Mouse (Mus musculus) midbrain, postnatal 0 days (tissue): Measurements from ENCODE around the gene Supt3. TPM values are rescaled to one million over a fixed set of nuclear protein-coding genes. Genes with fewer than 3 reads are reported as not detected.

Experiments
- ATAC-seq: fragments of 200-750 bp; cut with Nextera tagmentation; 2 replicates; pipeline ENCODE4 v1.8.0; 2017; ENCODE audit warnings: moderate number of reproducible peaks, mild to moderate bottlenecking, moderate TSS enrichment, moderate library complexity; ENCODE audit not compliant: low FRiP score
- DNase-seq: peaks from one replicate; pipeline ENCODE4 v3.0.0-alpha.2; 2015; ENCODE audit warnings: low spot score
- H3K27ac ChIP-seq: fragments of 300-500 bp; sonication (generic); 2 replicates; pipeline ENCODE4 v1.5.1; 2014; ENCODE audit warnings: low read depth, mild to moderate bottlenecking, low read length, mixed read lengths
- H3K27me3 ChIP-seq: fragments of 300-500 bp; sonication (generic); 2 replicates; pipeline ENCODE4 v1.6.1; 2014; ENCODE audit warnings: low read length, control low read depth, mixed read lengths; ENCODE audit not compliant: insufficient read depth
- H3K36me3 ChIP-seq: fragments of 300-500 bp; sonication (generic); 2 replicates; pipeline ENCODE4 v1.6.1; 2014; ENCODE audit warnings: low read length, control low read depth, mixed read lengths; ENCODE audit not compliant: insufficient read depth
- H3K4me1 ChIP-seq: fragments of 300-500 bp; sonication (generic); 2 replicates; pipeline ENCODE4 v1.6.1; 2014; ENCODE audit warnings: mild to moderate bottlenecking, control low read depth, antibody characterized with exemption, low read length, mixed read lengths; ENCODE audit not compliant: insufficient read depth
- H3K4me2 ChIP-seq: fragments of 300-500 bp; sonication (generic); 2 replicates; pipeline ENCODE4 v1.6.1; 2014; ENCODE audit warnings: low read depth, mild to moderate bottlenecking, low read length, mixed read lengths; ENCODE audit not compliant: poor library complexity, severe bottlenecking
- H3K4me3 ChIP-seq: fragments of 300-500 bp; sonication (generic); 2 replicates; pipeline ENCODE4 v1.5.1; 2014; ENCODE audit warnings: low read depth, mild to moderate bottlenecking, low read length, moderate library complexity
- H3K9ac ChIP-seq: fragments of 300-500 bp; sonication (generic); replicated peaks from 2 replicates; pipeline ENCODE4 v1.6.1; 2014; ENCODE audit warnings: mild to moderate bottlenecking, low read length, moderate library complexity, mixed read lengths; ENCODE audit not compliant: poor library complexity, severe bottlenecking
- H3K9me3 ChIP-seq: fragments of 300-500 bp; sonication (generic); 2 replicates; pipeline ENCODE4 v1.6.1; 2016; ENCODE audit warnings: low read length, control low read depth
- CTCF ChIP-seq: IDR thresholded peaks from 2 replicates; pipeline ENCODE4 v1.5.1; 2016; ENCODE audit warnings: antibody characterized with exemption, mild to moderate bottlenecking
- WGBS: fragments of 180-500 bp; shearing (Covaris S2); extraction: QIAGEN DNeasy Blood & Tissue Kit; methylation state at CpG from one replicate; pipeline ENCODE4 v1.1.7; 2014; 5-methylcytosine and 5-hydroxymethylcytosine counted together
- polyA plus RNA-seq: library from polyadenylated mRNA; unstranded; fragments of >200 nt; fragmentation: Nextera tagmentation; extraction: Ambion mirVana; gene quantifications from 2 replicates; pipeline ENCODE4 v1.2.1, GENCODE M21; 2015
- total RNA-seq: library from RNA; depleted of rRNA; stranded (reverse); fragments of >200 nt; gene quantifications from 2 replicates; pipeline ENCODE4 v1.2.3, GENCODE M21; 2014

The Supt3 gene
- total and polyA plus RNA-seq, 2 experiments from 2014 or later: 5.7 to 23.3 TPM

DNA sequence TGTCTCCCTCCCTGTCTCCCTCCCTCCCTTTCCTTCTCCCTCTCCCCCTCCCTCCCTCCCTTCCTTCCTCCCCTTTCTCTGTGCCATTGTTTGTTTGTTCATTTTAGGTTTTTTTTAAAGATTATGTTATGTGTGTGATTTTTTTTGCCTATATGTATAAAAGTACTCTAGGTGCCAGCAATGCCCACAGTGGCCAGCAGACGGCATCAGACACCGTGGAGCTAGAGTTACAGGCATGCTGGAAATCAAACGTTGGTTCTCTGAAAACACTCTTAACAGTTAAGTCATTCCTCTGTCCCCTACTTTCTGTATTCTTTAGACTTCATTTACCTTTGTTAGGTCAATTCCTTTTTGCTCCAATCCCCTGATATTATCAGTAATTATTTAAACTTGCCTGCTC is 33.2 kb upstream of the Supt3 start:
- no peak for DNase-seq
- no peak overlapping the region for H3K4me3 ChIP-seq
- no peaks in the 10 kb centered on the region for H3K4me1 ChIP-seq
- no peak overlapping the region for H3K9ac ChIP-seq
- no peak overlapping the region for H3K27ac ChIP-seq
- ATAC-seq: no peak
- 60% methylated on average over 3 of the region's 3 CpGs for WGBS
- no peaks in the 10 kb centered on the region for H3K36me3 ChIP-seq
- TF ChIP-seq CTCF: peak; percentile 51
- H3K4me2 ChIP-seq: no peak overlapping the region
- no peaks in the 10 kb centered on the region for H3K9me3 ChIP-seq
- peaks cover 17% of the 10 kb centered on the region for H3K27me3 ChIP-seq

- no peak for TF ChIP-seq CTCF
- H3K36me3 ChIP-seq: no peaks in the 10 kb centered on the region
- no peak overlapping the region for H3K4me2 ChIP-seq
- WGBS: 94% methylated on average over 8 of the region's 8 CpGs
- H3K27ac ChIP-seq: no peak overlapping the region
- H3K27me3 ChIP-seq: peaks cover 5% of the 10 kb centered on the region
- no peaks in the 10 kb centered on the region for H3K9me3 ChIP-seq
- no peaks in the 10 kb centered on the region for H3K4me1 ChIP-seq
- ATAC-seq: no peak
- H3K9ac ChIP-seq: no peak overlapping the region
- H3K4me3 ChIP-seq: no peak overlapping the region
- no peak for DNase-seq
Measured at GRCm38 (mm10) chr17:44745378-44745777, 31.6 kb upstream of the Supt3 start.

- Histone ChIP-seq H3K4me3 (no peak overlapping the region), H3K27ac (no peak overlapping the region), H3K27me3 (no peaks in the 10 kb centered on the region), H3K4me2 (no peak overlapping the region), H3K9ac (no peak overlapping the region), H3K9me3 (no peaks in the 10 kb centered on the region), H3K36me3 (no peaks in the 10 kb centered on the region), H3K4me1 (no peaks in the 10 kb centered on the region)
- DNase-seq: no peak
- ATAC-seq: no peak
- TF ChIP-seq CTCF: no peak
- WGBS: 91% methylated on average over 11 of the region's 11 CpGs
Measured at GRCm38 (mm10) chr17:44766318-44766717, 10.6 kb upstream of the Supt3 start.

- Histone ChIP-seq H3K36me3 (no peaks in the 10 kb centered on the region), H3K9me3 (no peaks in the 10 kb centered on the region), H3K4me1 (no peaks in the 10 kb centered on the region), H3K4me3 (no peak overlapping the region), H3K27me3 (no peaks in the 10 kb centered on the region), H3K4me2 (no peak overlapping the region), H3K9ac (no peak overlapping the region), H3K27ac (no peak overlapping the region)
- WGBS: 37% methylated on average over 2 of the region's 2 CpGs
- no peak for TF ChIP-seq CTCF
- DNase-seq (no peak), ATAC-seq (no peak)
Measured at GRCm38 (mm10) chr17:44766975-44767374, 10.0 kb upstream of the Supt3 start.

DNA sequence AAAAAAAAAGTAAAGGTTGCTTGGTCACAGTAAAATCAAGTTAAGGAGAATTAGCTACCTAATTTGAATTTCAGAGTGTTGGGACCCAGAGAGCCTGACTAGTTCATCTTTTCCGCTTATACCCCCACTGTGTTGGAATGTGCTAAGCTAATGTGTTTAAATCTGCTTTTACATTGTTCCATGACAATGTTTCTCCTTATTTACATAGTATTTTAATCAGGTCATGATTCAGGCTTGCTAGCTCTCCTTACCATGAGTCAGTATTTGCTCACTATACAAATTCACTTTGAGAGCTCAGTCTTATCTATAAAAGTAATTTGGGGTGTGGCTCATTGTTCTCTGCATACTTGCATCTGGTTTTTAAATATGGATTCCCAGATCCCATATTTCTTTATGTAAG is 9.6 kb upstream of the Supt3 start:
- no peak for TF ChIP-seq CTCF
- Histone ChIP-seq H3K4me1 (no peaks in the 10 kb centered on the region), H3K27me3 (no peaks in the 10 kb centered on the region), H3K9ac (no peak overlapping the region), H3K27ac (no peak overlapping the region), H3K9me3 (no peaks in the 10 kb centered on the region), H3K4me2 (no peak overlapping the region), H3K4me3 (no peak overlapping the region), H3K36me3 (no peaks in the 10 kb centered on the region)
- 36% methylated on average over 1 of the region's 1 CpGs for WGBS
- ATAC-seq (no peak), DNase-seq (no peak)

DNA sequence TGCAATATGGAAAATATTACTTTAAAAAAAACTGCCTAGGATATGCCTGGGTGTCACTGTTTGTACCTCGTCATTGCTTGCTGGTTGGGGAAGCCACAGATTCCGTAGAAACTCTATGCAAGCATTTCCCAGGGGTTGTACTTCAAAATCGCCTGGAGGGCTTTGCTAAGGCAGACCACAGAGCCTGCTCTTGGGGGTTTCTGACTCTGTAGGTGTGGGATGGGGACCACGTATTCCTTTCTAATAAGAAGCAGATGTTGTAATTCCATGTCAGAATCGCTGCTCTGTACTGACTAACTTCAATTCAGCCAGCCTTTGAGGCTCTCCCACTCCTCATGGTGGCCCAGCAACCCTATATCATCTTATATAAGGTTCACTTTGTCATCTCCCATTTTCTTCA is 8.4 kb upstream of the Supt3 start:
- no peaks in the 10 kb centered on the region for H3K36me3 ChIP-seq
- no peaks in the 10 kb centered on the region for H3K9me3 ChIP-seq
- H3K4me1 ChIP-seq: no peaks in the 10 kb centered on the region
- TF ChIP-seq CTCF: no peak
- no peak overlapping the region for H3K9ac ChIP-seq
- no peaks in the 10 kb centered on the region for H3K27me3 ChIP-seq
- 73% methylated on average over 5 of the region's 5 CpGs for WGBS
- H3K4me3 ChIP-seq: no peak overlapping the region
- H3K4me2 ChIP-seq: no peak overlapping the region
- ATAC-seq: no peak
- no peak overlapping the region for H3K27ac ChIP-seq
- no peak for DNase-seq
